Mouse (Mus musculus) embryo, embryonic 10.5 days (tissue): ENCODE results near the gene Senp1.

Source experiments
- DNase-seq: peaks from one replicate; pipeline ENCODE4 v3.0.0-alpha.2; 2015; ENCODE audit warnings: low spot score

The Senp1 gene

DNA sequence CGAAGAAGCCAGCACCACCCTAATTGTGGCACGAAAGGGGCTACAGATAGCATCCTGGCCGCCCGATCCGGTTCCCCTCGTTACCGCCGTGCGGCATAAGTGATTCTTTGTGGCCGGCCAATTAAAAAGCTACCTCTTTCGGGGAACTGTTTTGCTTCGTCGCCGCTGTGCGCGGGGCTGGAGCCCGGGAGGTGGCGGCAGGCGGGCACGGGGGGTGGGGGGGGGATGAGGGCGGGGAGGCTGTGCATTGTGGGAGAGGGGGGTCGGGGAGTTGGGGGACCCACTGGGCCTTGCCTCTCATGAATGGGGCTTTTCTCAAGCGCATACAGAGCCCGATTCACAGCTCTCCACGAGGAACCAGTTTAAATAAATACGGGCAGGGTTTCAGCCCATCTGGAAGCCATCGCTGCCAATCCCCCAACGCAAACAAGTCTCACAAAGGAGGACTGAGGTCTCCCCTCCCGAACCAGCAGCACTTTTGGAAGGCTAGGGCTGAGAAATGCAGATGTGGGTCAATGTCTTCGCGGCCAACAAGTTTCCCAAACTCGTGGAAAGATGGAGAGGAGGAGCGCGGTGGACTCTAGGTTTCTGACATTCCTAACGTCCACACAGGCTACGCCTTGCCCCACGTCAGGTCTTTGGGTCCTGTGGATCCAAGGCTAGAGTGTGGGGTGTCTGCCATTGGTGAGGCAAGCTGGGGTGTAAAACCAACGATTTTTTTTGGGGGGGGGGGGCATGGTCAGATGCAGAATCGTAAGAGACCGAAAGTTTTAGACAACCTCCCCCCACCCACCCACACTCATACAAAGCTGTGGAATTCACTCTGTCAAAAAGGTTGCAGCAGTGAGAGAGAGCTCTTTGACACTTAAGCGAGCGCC is 91.2 kb downstream of the Senp1 start:
- DNase-seq = peak; percentile 81

DNA sequence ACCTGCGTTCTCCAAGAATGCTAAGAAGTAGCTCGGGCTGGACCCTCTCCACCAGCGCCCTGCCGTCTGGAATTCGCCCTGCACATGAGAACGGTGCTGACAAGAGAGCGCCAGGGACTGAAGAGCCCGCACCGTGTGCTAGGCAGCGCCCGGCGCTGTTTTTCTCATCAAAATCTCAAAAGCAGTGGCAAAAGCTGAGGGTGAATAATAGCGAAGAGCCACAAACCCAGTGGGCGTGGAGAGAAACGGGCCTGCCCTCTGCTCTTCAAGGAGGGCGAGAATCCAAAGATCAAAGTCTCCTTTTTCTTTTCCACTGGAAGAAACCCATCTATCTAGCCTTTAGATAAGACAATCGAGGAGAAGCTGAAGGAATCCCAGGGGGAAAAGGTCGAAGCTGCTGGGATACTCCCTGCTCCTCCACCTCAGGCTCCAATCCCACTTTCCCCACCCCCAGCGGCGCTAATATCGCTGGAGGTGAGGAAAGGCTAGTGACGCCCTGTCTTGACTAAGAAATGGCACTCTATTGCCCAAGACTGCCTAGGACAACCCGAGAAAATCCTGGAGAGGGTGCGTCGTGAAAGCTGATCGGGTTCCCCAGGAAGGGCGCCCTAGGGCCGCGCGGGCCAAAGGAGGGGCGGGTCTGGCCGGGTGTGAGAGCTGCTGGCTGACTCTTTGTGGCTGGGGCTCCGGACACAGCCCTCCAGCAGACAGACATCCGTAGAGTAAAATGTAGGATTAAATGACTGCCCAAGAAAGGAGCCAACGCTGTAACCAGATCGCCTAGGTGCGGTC is 92.0 kb downstream of the Senp1 start:
- peak; percentile 82 for DNase-seq

DNA sequence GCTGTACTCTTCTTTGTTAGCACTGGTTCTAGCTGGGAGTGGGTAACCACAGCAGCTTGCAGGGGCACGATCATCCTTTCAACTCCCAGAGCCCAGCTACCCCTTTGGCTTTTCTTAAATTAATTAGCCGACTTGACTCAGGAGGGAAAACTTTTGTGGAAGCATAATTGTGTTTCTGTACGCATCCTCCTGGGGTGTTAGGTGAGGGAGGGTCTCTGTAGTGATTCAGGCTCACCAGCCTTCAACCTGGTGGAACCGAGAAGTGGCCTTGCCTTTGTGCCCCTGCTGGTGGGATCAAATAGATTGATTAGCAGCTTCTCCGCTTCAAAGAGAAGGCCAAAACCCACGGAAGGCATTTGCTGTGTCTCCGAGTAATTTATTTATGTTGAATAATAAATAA is 93.6 kb downstream of the Senp1 start:
- DNase-seq = peak; percentile 42

DNA sequence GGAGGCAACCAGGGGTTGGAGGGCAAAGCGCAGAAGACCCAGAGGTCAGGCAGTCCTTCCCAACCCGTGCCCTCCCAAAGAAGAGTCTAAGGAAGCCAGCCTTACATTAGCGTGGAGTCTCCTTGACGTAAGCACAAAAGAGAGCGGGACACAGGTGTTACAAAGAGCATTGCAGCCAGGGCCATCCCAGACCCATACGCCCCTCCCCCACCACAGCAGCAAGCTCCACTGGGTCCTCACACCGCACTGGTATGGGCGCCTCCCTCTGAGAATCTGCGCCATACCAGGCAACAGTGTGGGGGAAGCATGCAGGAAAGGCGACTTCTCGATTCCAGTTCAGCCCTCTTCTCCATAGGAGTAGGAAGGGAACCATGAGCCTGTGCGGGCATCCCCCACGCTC is 94.0 kb downstream of the Senp1 start:
- DNase-seq = peak; percentile 32

DNA sequence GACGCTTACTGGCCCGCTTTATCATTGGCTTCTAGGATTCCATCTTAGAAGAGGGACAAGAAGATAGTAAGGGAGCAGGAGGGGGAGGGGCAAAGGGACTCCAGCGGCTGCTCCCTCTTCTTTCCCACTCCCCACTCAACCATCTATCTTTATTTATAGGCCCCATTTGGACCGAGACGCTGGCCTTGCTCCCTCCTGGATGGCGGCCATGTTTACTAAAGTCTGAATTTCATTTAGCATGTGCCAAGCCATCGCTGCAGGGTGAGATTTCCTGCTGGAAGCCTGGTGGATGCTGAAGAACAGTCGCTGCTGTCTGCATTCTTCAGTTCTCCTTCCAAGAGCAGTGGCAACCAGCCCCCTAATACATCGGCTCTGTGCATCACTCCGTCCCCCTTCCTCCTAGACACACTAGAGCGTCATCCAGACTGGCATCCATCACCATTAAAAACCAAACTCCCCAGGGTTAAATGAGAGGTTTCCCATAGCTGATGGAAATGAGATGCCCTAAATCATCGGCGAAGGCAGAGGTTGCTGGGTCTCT is 96.8 kb downstream of the Senp1 start:
- DNase-seq = no peak

DNA sequence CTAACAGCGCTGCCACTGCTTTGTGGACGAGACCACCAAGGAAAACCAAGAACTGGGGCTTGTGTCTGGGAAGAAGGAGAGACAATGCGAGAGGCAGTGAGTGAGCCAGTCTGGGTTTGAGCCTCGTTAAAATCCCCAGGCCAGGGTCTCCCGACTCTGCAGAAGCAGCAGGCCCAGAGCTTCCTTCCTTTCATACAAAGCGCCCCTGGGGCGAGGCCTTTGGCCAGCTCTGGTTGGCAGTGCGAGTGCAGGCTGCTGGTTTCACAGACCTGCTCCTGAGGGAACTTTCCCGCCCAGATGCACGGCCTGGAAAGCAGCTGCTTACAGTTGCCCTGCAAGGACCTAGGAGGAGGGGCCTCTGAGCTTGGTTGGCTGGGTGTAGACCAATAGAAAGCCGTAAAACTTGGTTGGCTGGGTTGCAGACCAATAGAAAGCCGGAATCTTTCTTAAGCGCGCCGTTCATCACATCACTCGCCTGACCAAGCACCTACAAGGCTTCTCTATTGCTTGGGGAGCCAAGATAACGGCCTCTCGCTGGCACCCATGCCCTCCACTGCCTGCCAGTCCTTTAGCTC is 100.7 kb downstream of the Senp1 start:
- peak; percentile 97 for DNase-seq

DNA sequence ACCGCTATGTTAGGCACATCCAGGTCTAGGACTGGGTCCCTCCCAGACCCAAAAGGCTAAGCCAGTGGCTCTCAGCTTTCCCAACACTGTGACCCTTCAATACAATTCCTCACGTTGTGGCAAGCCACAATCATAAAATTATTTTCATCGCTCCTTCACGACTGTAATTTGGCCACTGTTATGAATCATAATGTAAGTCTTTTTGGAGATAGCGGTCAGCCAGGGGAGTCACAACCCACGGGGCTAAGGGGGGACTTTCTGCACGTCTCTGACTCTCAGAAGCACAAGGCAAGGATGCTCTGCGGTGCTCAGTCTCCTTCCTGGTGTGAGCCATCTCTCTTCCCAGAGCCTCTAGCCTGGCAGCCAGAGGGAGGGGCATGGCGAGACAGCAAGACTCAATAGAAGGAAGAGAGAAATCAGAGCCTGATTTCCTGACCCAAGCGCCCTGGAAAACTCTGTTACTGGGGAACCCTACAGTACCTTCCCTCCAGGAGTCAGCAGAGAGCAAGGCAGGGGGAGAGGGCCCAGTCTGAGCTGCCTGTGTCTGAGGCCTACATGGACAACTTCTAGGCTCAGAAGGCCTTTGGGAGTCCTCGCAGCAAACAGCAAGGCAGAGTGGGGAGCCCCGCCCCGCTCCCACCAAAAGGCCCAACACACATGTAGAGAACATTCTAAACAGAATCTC is 101.4 kb downstream of the Senp1 start:
- DNase-seq = peak; percentile 67

DNA sequence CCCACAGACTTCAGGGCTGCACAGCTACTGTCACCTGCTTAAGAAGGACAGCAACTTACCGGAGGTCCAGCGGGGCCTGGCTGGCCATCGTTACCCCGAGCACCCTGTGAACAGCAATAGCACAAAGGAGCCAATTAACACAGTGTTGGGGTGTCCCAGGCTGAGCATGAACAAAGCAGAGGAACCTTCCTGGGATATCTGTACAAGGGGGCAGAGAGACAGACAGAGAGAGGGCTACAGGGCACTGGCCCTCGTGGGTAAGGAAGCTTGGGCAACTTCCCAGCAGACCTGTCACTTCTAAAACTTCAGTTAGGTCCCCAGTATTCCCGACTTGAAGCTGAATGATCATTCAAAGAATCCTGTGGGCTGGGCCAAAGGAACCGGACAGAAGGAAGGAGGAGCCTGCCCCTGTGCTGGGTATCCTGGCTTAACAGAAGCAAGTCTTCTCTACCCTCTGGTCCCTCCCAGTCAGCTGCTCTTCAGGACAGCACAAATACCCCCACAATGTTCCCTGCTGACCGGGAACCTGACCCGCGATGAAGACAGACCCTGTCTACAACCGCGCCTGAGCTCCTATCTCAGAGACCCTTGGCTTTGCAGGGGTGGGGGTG is 102.2 kb downstream of the Senp1 start:
- DNase-seq = peak; percentile 68

GRCm38 (mm10) chr15:97990721-97991120 is 102.8 kb downstream of the Senp1 start:
- no peak for DNase-seq

DNA sequence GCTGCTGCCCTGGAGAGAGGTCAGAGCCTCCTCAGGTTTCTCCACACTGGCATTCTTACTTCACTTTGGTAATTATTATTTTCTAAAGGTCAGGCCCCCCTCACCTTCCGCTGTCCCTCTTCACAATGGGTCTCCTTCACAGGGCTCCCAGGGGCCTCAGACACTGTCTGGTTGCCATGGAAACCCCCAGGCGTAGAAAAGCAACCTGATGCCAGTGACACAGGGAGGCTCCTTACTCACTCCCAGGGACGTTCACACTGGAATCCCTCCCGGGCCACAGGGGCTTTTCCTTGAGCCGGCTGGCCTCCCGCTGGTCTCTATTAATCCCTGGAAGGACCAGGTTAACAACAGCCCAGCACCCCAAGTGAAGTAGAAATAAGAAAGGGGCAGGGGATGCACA is 103.4 kb downstream of the Senp1 start:
- DNase-seq = peak; percentile 97

GRCm38 (mm10) chr15:97989544-97989943 is 104.0 kb downstream of the Senp1 start:
- peak; percentile 76 for DNase-seq
